Comparison of ENCODE assay signal across 9 mouse cellular contexts in genomic region chr7:142285130-142285835, GRCm38 (mm10). TPM values are rescaled to one million over a fixed set of nuclear protein-coding genes. Genes with fewer than 3 reads are reported as not detected.
DNase-seq lines count a peak whose midpoint lies in the region; ATAC-seq and TF ChIP-seq lines count a peak whose summit lies in the region.
"Had no signal": no experiment of that assay in that cellular context is flagged by ENCODE, and none has a peak within 500 bp of the region (broad histone marks: within the 10 kb centered on the region; RNA-seq: fewer than 3 reads in every experiment).

No protein-coding gene starts in this region.

- peaks cover 23% of the 10 kb centered on the region for H3K4me1 ChIP-seq in embryonic facial prominence, embryonic 10.5 days
- peaks cover 18% of the 10 kb centered on the region for H3K4me1 ChIP-seq in heart, embryonic 15.5 days (replicated peaks)
- 0 out of 2 replicates have a peak, but pooled peaks cover 5% of the 10 kb centered on the region for H3K4me1 ChIP-seq in liver, postnatal 0 days (ENCODE audit: insufficient read depth)

- TF ChIP-seq EP300 in liver, postnatal 0 days (IDR thresholded peaks at IDR 0.05; ENCODE audit: low read depth), result no peak

- peak overlapping the region; percentile 32; the same call in 1 of the 2 replicates for H3K9ac ChIP-seq in heart, embryonic 15.5 days
- no peak overlapping the region for H3K9ac ChIP-seq in liver, postnatal 0 days (replicated peaks)

- no peaks in the 10 kb centered on the region for H3K9me3 ChIP-seq in embryonic facial prominence, embryonic 10.5 days
- H3K9me3 ChIP-seq in heart, embryonic 15.5 days (replicated peaks), result no peaks in the 10 kb centered on the region
- no peaks in the 10 kb centered on the region for H3K9me3 ChIP-seq in liver, postnatal 0 days (ENCODE audit: low read length)

- TF ChIP-seq CTCF in liver, postnatal 0 days (IDR thresholded peaks at IDR 0.05; ENCODE audit: low read depth), result peak; percentile 43

- peak overlapping the region; percentile 67 for H3K4me2 ChIP-seq in heart, embryonic 15.5 days
- H3K4me2 ChIP-seq in liver, postnatal 0 days (ENCODE audit: low read depth, low read length), result peak overlapping the region; percentile 75

- peak overlapping the region; percentile 68 for H3K4me3 ChIP-seq in embryonic facial prominence, embryonic 10.5 days
- H3K4me3 ChIP-seq in heart, embryonic 15.5 days, result peak overlapping the region; percentile 53
- no peak overlapping the region for H3K4me3 ChIP-seq in liver, postnatal 0 days (ENCODE audit: low read depth, low read length)

- H3K36me3 ChIP-seq in embryonic facial prominence, embryonic 10.5 days (replicated peaks), result no peaks in the 10 kb centered on the region
- no peaks in the 10 kb centered on the region for H3K36me3 ChIP-seq in heart, embryonic 15.5 days
- H3K36me3 ChIP-seq in liver, postnatal 0 days (replicated peaks; ENCODE audit: insufficient read depth, low read length), result no peaks in the 10 kb centered on the region

- H3K27ac ChIP-seq in embryonic facial prominence, embryonic 10.5 days (replicated peaks), result peak overlapping the region; percentile 89
- H3K27ac ChIP-seq in heart, embryonic 15.5 days, result peak overlapping the region; percentile 84
- H3K27ac ChIP-seq in liver, postnatal 0 days (ENCODE audit: low read depth), result no peak overlapping the region

- peak; percentile 3 to 5 for DNase-seq in left cerebral cortex, adult 18-20 months (ENCODE audit: low spot score in 2 of 2)
- no peak for DNase-seq in left cerebral cortex, adult 11 months (ENCODE audit: low spot score)
- peak; percentile 55 for DNase-seq in embryonic facial prominence, embryonic 10.5 days (ENCODE audit: low spot score)
- DNase-seq in kidney, postnatal 14 days, result peak; percentile 56
- DNase-seq in liver, postnatal 0 days, result no peak
- peak; percentile 52 for DNase-seq in ovary, postnatal 36 days (ENCODE audit: low spot score)
- no peak for DNase-seq in spleen, postnatal 14 days (ENCODE audit: low spot score in 2 of 2)

- 25% methylated on average over 23 of the region's 23 CpGs for WGBS in embryonic facial prominence, embryonic 10.5 days
- 21% methylated on average over 23 of the region's 23 CpGs for WGBS in heart, embryonic 15.5 days
- 21% methylated on average over 23 of the region's 23 CpGs for WGBS in liver, postnatal 0 days (ENCODE audit: insufficient replicate concordance)

- peaks cover 23% of the 10 kb centered on the region for H3K27me3 ChIP-seq in embryonic facial prominence, embryonic 10.5 days (replicated peaks; ENCODE audit: low read depth, poor library complexity, severe bottlenecking)
- H3K27me3 ChIP-seq in heart, embryonic 15.5 days, result no peaks in the 10 kb centered on the region
- H3K27me3 ChIP-seq in liver, postnatal 0 days (ENCODE audit: insufficient read depth, low read length), result peaks cover 13% of the 10 kb centered on the region; the same call in 1 of the 2 replicates

- peak; percentile 63 for ATAC-seq in heart, embryonic 15.5 days (replicated peaks; ENCODE audit: insufficient number of reproducible peaks, insufficient read depth, low FRiP score, low read depth)
- 0 out of 2 replicates have a peak, but pooled peaks have one; percentile 25 for ATAC-seq in liver, postnatal 0 days

RNA-seq across cellular contexts. Expression of gene Gm4559, which starts 11.1 kb away (rescaled TPM):
- not detected for total RNA-seq in left cerebral cortex, adult 18-20 months (2021)
- not detected in 2 replicates for polyA plus RNA-seq in embryonic facial prominence, embryonic 10.5 days (2016; fragmentation: Nextera tagmentation; extraction: Ambion mirVana)
- polyA plus RNA-seq in heart, embryonic 15.5 days (2015; fragmentation: Nextera tagmentation; extraction: Ambion mirVana), result not detected in 2 replicates
- polyA plus RNA-seq in liver, postnatal 0 days (2015; fragmentation: Nextera tagmentation; extraction: Ambion mirVana), result not detected in 2 replicates
- total RNA-seq: hematopoietic stem cell, adult 5-6 weeks had no signal

RNA-seq across cellular contexts. Expression of gene Krtap5-1, which starts 11.6 kb away (rescaled TPM):
- not detected for total RNA-seq in left cerebral cortex, adult 18-20 months (2021)
- polyA plus RNA-seq in embryonic facial prominence, embryonic 10.5 days (2016; fragmentation: Nextera tagmentation; extraction: Ambion mirVana), result not detected in 2 replicates
- polyA plus RNA-seq in heart, embryonic 15.5 days (2015; fragmentation: Nextera tagmentation; extraction: Ambion mirVana), result not detected in 2 replicates
- not detected in 2 replicates for polyA plus RNA-seq in liver, postnatal 0 days (2015; fragmentation: Nextera tagmentation; extraction: Ambion mirVana)
- total RNA-seq: hematopoietic stem cell, adult 5-6 weeks had no signal

RNA-seq across cellular contexts. Expression of gene Krtap5-4, which starts 18.1 kb away (rescaled TPM):
- not detected for total RNA-seq in left cerebral cortex, adult 18-20 months (2021)
- polyA plus RNA-seq in embryonic facial prominence, embryonic 10.5 days (2016; fragmentation: Nextera tagmentation; extraction: Ambion mirVana), result not detected in 2 replicates
- polyA plus RNA-seq in heart, embryonic 15.5 days (2015; fragmentation: Nextera tagmentation; extraction: Ambion mirVana), result not detected in 2 replicates
- polyA plus RNA-seq in liver, postnatal 0 days (2015; fragmentation: Nextera tagmentation; extraction: Ambion mirVana), result not detected in 2 replicates
- total RNA-seq: hematopoietic stem cell, adult 5-6 weeks had no signal

RNA-seq across cellular contexts. Expression of gene Gm2431, which starts 27.1 kb away (rescaled TPM):
- total RNA-seq in left cerebral cortex, adult 18-20 months (2021), result not detected
- not detected in 2 replicates for polyA plus RNA-seq in embryonic facial prominence, embryonic 10.5 days (2016; fragmentation: Nextera tagmentation; extraction: Ambion mirVana)
- polyA plus RNA-seq in heart, embryonic 15.5 days (2015; fragmentation: Nextera tagmentation; extraction: Ambion mirVana), result not detected in 2 replicates
- polyA plus RNA-seq in liver, postnatal 0 days (2015; fragmentation: Nextera tagmentation; extraction: Ambion mirVana), result not detected in 2 replicates
- total RNA-seq: hematopoietic stem cell, adult 5-6 weeks had no signal

RNA-seq across cellular contexts. Expression of gene Gm40460, which starts 44.4 kb away (rescaled TPM):
- total RNA-seq in left cerebral cortex, adult 18-20 months (2021), result not detected
- polyA plus RNA-seq in embryonic facial prominence, embryonic 10.5 days (2016; fragmentation: Nextera tagmentation; extraction: Ambion mirVana), result not detected in 2 replicates
- polyA plus RNA-seq in heart, embryonic 15.5 days (2015; fragmentation: Nextera tagmentation; extraction: Ambion mirVana), result not detected in 2 replicates
- polyA plus RNA-seq in liver, postnatal 0 days (2015; fragmentation: Nextera tagmentation; extraction: Ambion mirVana), result not detected in 2 replicates
- total RNA-seq: hematopoietic stem cell, adult 5-6 weeks had no signal

Comparison
In these comparisons a context has a peak if more than half of its experiments do, and no peak if none do; other contexts are left out.
1. DNase-seq: peak in left cerebral cortex, adult 18-20 months (2 of 2), embryonic facial prominence, embryonic 10.5 days (single experiment), kidney, postnatal 14 days (single experiment) and ovary, postnatal 36 days (single experiment); none in left cerebral cortex, adult 11 months (single experiment), liver, postnatal 0 days (single experiment) and spleen, postnatal 14 days (0 of 2).